Mouse (Mus musculus) hindbrain, embryonic 11.5 days (tissue): ENCODE measurements around the gene Kif5a. TPM values are rescaled to one million over a fixed set of nuclear protein-coding genes. Genes with fewer than 3 reads are reported as not detected.

ENCODE experiments used
- ATAC-seq: fragments of 200-750 bp; cut with Nextera tagmentation; 2 replicates; pipeline ENCODE4 v1.8.0; 2017; ENCODE audit warnings: mild to moderate bottlenecking, moderate TSS enrichment, moderate library complexity; ENCODE audit not compliant: low FRiP score
- DNase-seq: peaks from one replicate; pipeline ENCODE4 v3.0.0-alpha.2; 2015; ENCODE audit warnings: low spot score
- H3K27ac ChIP-seq: fragments of 300-500 bp; sonication (generic); 2 replicates; pipeline ENCODE4 v1.5.1; 2014; ENCODE audit warnings: mild to moderate bottlenecking, low read depth, low read length
- H3K27me3 ChIP-seq: fragments of 300-500 bp; sonication (generic); 2 replicates; pipeline ENCODE4 v1.6.1; 2014; ENCODE audit warnings: mild to moderate bottlenecking, low read length, moderate library complexity, mixed read lengths; ENCODE audit not compliant: control insufficient read depth, insufficient read depth
- H3K36me3 ChIP-seq: fragments of 300-500 bp; sonication (generic); 2 replicates; pipeline ENCODE4 v1.6.1; 2014; ENCODE audit warnings: mild to moderate bottlenecking, low read length, moderate library complexity, mixed read lengths; ENCODE audit not compliant: control insufficient read depth, insufficient read depth
- H3K4me1 ChIP-seq: fragments of 300-500 bp; sonication (generic); replicated peaks from 2 replicates; pipeline ENCODE4 v1.6.1; 2014; ENCODE audit warnings: low read length, mixed read lengths; ENCODE audit not compliant: control insufficient read depth, insufficient read depth
- H3K4me2 ChIP-seq: fragments of 300-500 bp; sonication (generic); replicated peaks from 2 replicates; pipeline ENCODE4 v1.6.1; 2014; ENCODE audit warnings: mild to moderate bottlenecking, low read depth, low read length
- H3K4me3 ChIP-seq: fragments of 300-500 bp; sonication (generic); 2 replicates; pipeline ENCODE4 v1.5.1; 2014; ENCODE audit warnings: low read depth, low read length
- H3K9ac ChIP-seq: fragments of 300-500 bp; sonication (generic); 2 replicates; pipeline ENCODE4 v1.6.1; 2014; ENCODE audit warnings: low read depth, low read length
- H3K9me3 ChIP-seq: fragments of 300-500 bp; sonication (generic); 2 replicates; pipeline ENCODE4 v1.6.1; 2016; ENCODE audit warnings: low read length; ENCODE audit not compliant: control insufficient read depth
- WGBS: fragments of 180-500 bp; shearing (Covaris S2); extraction: QIAGEN DNeasy Blood & Tissue Kit; methylation state at CpG from one replicate; pipeline ENCODE4 v1.1.7; 2014; 5-methylcytosine and 5-hydroxymethylcytosine counted together
- polyA plus RNA-seq: library from polyadenylated mRNA; unstranded; fragments of >200 nt; fragmentation: Nextera tagmentation; extraction: Ambion mirVana; gene quantifications from 2 replicates; pipeline ENCODE4 v1.2.1, GENCODE M21; 2014

Gene Kif5a
- polyA plus RNA-seq, 1 experiment from 2014 or later, result 41.4 TPM

DNA sequence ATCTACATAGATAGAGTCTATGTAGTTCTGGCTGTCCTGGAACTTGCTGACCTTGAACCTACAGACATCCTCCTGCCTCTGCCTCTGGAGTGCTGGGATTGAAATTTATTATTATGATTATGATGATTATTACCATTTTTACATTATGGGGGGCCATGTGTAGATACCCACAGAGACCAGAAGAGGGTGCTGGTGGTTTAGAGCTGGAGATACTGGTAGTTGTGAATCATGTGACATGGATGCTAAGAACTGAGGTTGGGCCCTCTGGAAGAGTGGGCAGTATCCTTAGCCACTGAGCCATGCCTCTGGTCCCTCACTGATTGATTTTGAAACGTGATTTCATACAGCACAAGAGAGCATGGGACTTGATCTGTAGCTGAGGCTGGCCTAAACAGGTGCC lies 76.7 kb downstream of the Kif5a start:
- Histone ChIP-seq H3K9ac (no peak overlapping the region), H3K27me3 (no peaks in the 10 kb centered on the region; the same call in 1 of the 2 replicates), H3K36me3 (0 out of 2 replicates have a peak, but pooled peaks cover 2% of the 10 kb centered on the region), H3K4me1 (peaks cover 9% of the 10 kb centered on the region), H3K4me3 (no peak overlapping the region), H3K4me2 (no peak overlapping the region), H3K27ac (no peak overlapping the region), H3K9me3 (no peaks in the 10 kb centered on the region)
- WGBS, result 75% methylated on average over 1 of the region's 1 CpGs
- ATAC-seq (no peak), DNase-seq (no peak)

DNA sequence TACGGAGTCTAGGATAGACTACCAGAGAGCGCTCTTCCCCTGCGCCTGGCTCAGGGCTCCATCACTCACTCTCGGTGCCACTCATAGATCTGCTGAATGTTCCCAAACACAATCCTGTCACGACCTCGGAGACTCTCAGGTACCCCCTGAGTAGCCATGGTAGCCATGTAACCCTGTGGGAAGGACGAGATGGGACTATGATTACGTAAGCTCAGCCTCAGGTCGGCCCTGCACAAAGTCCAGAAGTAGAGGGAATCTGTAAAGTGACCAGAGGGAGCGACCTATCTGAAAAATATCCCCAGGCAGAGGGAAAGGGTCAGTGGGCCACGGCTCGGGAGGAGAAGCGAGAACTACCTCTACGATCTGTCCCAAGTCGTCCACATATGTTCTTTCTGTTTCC lies 77.6 kb downstream of the Kif5a start:
- H3K9ac ChIP-seq, result no peak overlapping the region
- 0 out of 2 replicates have a peak, but pooled peaks cover 2% of the 10 kb centered on the region for H3K36me3 ChIP-seq
- H3K4me2 ChIP-seq, result no peak overlapping the region
- no peak overlapping the region for H3K27ac ChIP-seq
- no peak overlapping the region for H3K4me3 ChIP-seq
- WGBS, result 82% methylated on average over 15 of the region's 15 CpGs
- DNase-seq (no peak), ATAC-seq (no peak)
- peaks cover 8% of the 10 kb centered on the region; the same call in 1 of the 2 replicates for H3K27me3 ChIP-seq
- H3K9me3 ChIP-seq, result no peaks in the 10 kb centered on the region
- H3K4me1 ChIP-seq, result peaks cover 9% of the 10 kb centered on the region

DNA sequence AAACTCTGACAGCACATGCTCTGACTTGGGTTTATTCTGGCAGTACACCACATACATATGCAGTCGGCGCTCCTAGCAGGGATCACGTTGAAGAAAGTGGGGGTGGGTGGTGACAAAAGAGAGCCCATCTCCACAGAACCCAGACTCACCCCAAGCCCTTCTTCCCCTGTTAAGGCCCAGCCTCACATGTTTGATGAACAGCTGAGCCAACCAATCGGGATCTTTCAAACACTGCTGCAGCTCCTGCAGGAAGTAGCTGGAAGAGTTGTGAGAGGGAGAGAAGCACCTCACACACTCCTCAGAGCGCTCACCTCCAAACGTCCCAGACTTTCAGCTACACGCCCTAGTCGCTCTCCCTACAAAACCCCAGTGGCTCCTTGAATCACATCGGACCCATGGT lies 78.0 kb downstream of the Kif5a start:
- no peak for DNase-seq
- peaks cover 12% of the 10 kb centered on the region for H3K27me3 ChIP-seq

DNA sequence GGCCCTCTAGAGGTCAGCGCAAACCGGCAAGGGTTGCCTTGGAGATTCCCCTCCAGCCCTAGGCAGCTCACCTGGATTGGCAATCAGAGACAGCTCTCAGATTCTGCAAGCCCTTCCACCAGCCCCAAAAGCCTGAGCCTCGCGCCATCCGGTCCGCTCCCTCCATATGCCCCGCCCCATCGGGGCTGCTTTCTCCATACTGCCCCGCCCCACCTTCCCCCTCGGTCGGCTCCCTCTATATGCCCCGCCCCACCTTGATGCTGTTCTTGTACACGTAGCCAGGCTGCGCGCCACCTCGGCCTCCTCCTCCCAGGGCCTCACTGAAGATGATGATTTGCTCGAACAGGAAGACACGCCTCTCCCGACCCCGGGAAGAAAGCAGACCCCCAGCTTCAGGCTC lies 79.4 kb downstream of the Kif5a start:
- no peak overlapping the region for H3K4me3 ChIP-seq
- no peak overlapping the region for H3K27ac ChIP-seq
- DNase-seq, result no peak
- H3K36me3 ChIP-seq, result 0 out of 2 replicates have a peak, but pooled peaks cover 2% of the 10 kb centered on the region
- peaks cover 26% of the 10 kb centered on the region for H3K27me3 ChIP-seq
- no peak overlapping the region for H3K9ac ChIP-seq
- no peak overlapping the region; the same call in 1 of the 2 replicates for H3K4me2 ChIP-seq
- peaks cover 5% of the 10 kb centered on the region for H3K4me1 ChIP-seq
- 22% methylated on average over 20 of the region's 20 CpGs for WGBS
- H3K9me3 ChIP-seq, result no peaks in the 10 kb centered on the region
- no peak for ATAC-seq

More for the DNA sequence above, 78.0 kb downstream of the Kif5a start:
- H3K4me1 ChIP-seq, result peaks cover 10% of the 10 kb centered on the region
- no peak overlapping the region for H3K9ac ChIP-seq
- H3K4me3 ChIP-seq, result no peak overlapping the region
- WGBS, result 71% methylated on average over 9 of the region's 9 CpGs
- H3K36me3 ChIP-seq, result 0 out of 2 replicates have a peak, but pooled peaks cover 2% of the 10 kb centered on the region
- no peak for ATAC-seq
- H3K9me3 ChIP-seq, result no peaks in the 10 kb centered on the region
- no peak overlapping the region for H3K27ac ChIP-seq
- no peak overlapping the region for H3K4me2 ChIP-seq

DNA sequence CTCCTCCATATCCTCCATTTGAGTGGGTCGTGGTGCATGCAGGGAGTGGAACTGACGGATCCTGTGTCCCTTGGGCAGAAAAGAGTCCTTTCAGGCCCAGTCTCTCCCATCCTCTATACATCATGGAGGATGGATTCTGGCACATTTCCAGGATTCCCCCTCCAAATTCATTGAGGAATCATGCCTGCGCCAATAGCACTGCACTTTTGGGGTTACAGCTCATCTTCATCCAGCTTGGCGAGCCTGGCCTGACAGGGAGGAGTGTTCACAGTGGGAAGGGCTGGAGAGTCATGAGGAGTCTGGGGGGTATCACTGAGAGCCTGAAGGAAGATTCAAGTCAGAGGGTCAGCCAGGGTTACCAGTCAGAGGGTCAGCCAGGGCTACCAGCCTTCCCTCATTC lies 80.5 kb downstream of the Kif5a start:
- ATAC-seq (no peak), DNase-seq (no peak)
- H3K9me3 ChIP-seq, result no peaks in the 10 kb centered on the region
- 92% methylated on average over 4 of the region's 4 CpGs for WGBS
- H3K36me3 ChIP-seq, result 0 out of 2 replicates have a peak, but pooled peaks cover 2% of the 10 kb centered on the region
- H3K27ac ChIP-seq, result no peak overlapping the region
- peaks cover 37% of the 10 kb centered on the region for H3K27me3 ChIP-seq
- peaks cover 15% of the 10 kb centered on the region for H3K4me1 ChIP-seq
- H3K4me2 ChIP-seq, result no peak overlapping the region
- no peak overlapping the region for H3K4me3 ChIP-seq
- no peak overlapping the region for H3K9ac ChIP-seq

DNA sequence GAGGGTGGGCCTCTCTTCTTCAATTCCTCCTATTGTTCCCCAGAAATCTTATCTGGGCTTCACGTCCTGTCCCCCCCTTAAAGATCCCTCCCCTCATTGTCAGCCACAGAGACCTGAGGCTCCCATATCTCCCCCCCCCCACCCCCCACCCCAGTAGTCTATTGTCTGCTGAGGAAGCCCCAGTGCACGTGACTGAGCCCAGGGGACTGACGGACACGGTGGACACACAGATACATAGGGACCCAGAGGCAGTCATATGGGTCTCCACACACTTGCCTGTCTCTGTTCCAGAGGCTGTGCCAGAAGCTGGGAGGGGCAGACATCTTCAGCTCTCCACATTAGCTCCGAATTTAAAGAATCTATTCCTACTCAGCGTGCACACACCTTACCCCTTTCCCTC lies 81.6 kb downstream of the Kif5a start:
- Histone ChIP-seq H3K27me3 (peaks cover 42% of the 10 kb centered on the region), H3K27ac (no peak overlapping the region), H3K4me3 (no peak overlapping the region), H3K4me1 (peaks cover 15% of the 10 kb centered on the region), H3K9me3 (no peaks in the 10 kb centered on the region), H3K9ac (no peak overlapping the region), H3K36me3 (0 out of 2 replicates have a peak, but pooled peaks cover under 1% of the 10 kb centered on the region), H3K4me2 (no peak overlapping the region)
- DNase-seq (no peak), ATAC-seq (no peak)
- WGBS, result 65% methylated on average over 6 of the region's 6 CpGs

DNA sequence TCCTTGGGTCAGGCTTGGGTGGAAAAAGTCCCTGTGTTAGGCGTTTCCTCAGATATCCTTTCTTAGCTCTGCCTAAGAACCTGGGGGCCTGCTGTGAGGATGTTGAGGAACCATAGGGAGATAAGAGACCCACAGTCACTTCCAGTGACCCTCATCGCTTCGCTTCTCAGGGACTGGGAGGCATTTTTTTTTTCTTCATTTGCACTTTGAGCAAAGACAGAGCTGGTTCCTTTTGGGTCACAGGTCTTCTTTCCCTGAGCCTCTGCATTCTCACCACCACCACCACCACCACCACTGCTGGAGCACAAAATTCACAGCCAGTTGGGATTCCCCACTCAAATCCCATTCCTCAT lies 82.5 kb downstream of the Kif5a start:
- no peak overlapping the region for H3K4me3 ChIP-seq
- peaks cover 15% of the 10 kb centered on the region for H3K4me1 ChIP-seq
- no peak overlapping the region for H3K27ac ChIP-seq
- DNase-seq (no peak), ATAC-seq (no peak)
- H3K9me3 ChIP-seq, result no peaks in the 10 kb centered on the region
- WGBS, result 14% methylated on average over 3 of the region's 3 CpGs
- no peaks in the 10 kb centered on the region for H3K36me3 ChIP-seq
- no peak overlapping the region for H3K9ac ChIP-seq
- peaks cover 48% of the 10 kb centered on the region for H3K27me3 ChIP-seq
- H3K4me2 ChIP-seq, result no peak overlapping the region

DNA sequence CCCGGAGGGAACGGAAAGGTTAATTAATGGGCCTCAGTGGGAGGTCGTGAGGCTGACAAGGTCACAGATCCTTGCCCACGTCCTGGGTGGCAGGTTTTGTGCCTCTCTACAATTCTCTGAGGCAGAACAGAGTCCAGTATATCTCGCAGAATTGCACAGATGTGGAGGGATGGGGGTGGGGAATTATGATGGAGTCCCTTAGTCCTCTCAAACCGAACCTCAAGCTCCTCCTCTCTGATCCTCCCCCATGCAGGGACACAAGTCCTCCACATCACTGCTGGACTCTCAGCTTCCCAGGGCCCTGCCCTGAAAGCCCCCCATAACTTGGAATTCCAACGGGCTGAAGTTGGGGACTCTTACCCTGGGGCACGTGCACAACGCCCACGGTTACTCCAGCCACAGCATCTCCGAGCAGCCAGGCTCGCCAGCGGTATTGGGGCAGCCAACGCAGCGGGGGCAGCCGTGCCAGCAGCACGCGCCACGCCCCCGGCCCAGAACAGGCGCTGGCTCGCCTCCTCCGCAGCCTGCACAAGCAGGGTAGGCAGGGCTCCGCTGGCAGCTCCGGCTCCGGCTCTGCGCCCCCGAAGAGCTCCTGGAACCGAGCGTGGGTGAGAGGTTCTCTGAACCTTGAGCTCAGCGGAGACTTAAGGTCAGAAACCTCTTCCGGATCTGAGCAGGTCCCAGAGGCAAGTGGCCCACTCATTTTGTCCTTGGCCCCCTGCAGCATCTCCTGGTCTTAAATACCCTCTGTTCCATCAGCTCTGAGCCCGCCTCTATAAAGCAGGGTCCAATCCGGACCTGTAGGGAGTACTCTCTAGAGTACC lies 83.1 kb downstream of the Kif5a start, which contains the start of gene Slc26a10:
Slc26a10 (minus strand) TSS at position 775 of the 824 bp plus-strand sequence.
- 2% methylated on average over 34 of the region's 34 CpGs for WGBS
- Histone ChIP-seq H3K4me1 (peaks cover 15% of the 10 kb centered on the region), H3K27ac (no peak within 1 kb of the TSS), H3K4me2 (peak within 1 kb of the TSS; percentile 28), H3K9me3 (no peaks in the 10 kb centered on the region), H3K4me3 (peak within 1 kb of the TSS; percentile 21; the same call in 1 of the 2 replicates), H3K9ac (no peak within 1 kb of the TSS), H3K27me3 (peaks cover 48% of the 10 kb centered on the region), H3K36me3 (no peaks in the 10 kb centered on the region)
- no peak for ATAC-seq
- no peak for DNase-seq
